Mouse (Mus musculus): ENCODE results near the gene Ppef2. TPM values are rescaled to one million over a fixed set of nuclear protein-coding genes. Genes with fewer than 3 reads are reported as not detected.

Gene Ppef2
- polyA plus RNA-seq, 1 experiment from 2014 or later: 0.38 TPM

GRCm38 (mm10) chr5:92231836-92232235 is 24.2 kb downstream of the Ppef2 start:
- no peak overlapping the region for H3K9ac ChIP-seq (replicated peaks)
- H3K4me3 ChIP-seq (replicated peaks): no peak overlapping the region
- no peak for ATAC-seq
- H3K4me2 ChIP-seq (replicated peaks): no peak overlapping the region
- no peak overlapping the region for H3K27ac ChIP-seq
- H3K36me3 ChIP-seq: no peaks in the 10 kb centered on the region
- H3K27me3 ChIP-seq: no peaks in the 10 kb centered on the region
- no peaks in the 10 kb centered on the region for H3K4me1 ChIP-seq (replicated peaks)
- no peaks in the 10 kb centered on the region for H3K9me3 ChIP-seq
- 86% methylated on average over 10 of the region's 10 CpGs for WGBS

DNA sequence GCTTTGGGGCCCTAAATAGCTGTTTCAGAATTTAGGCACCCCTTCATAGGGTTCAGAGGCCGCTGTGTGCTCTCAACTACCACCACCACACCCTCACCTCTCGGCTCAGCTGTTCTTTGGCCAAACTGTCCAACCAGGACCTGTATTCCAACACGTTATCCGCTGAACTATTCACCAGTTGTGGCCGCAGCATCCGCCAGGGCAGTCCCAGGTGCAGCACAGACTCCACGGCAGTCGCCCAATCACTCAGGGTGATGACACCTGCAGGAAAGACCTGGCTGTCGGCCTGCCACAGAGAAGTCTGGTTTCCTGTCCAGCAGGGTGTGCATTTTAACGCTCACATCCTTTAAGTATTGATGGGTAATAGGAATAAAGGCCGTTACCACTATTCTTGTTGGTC is 25.8 kb downstream of the Ppef2 start:
- 82% methylated on average over 11 of the region's 11 CpGs for WGBS
- Histone ChIP-seq H3K9me3 (no peaks in the 10 kb centered on the region), H3K36me3 (no peaks in the 10 kb centered on the region), H3K4me1 (replicated peaks) (no peaks in the 10 kb centered on the region), H3K9ac (replicated peaks) (no peak overlapping the region), H3K4me2 (replicated peaks) (no peak overlapping the region), H3K4me3 (replicated peaks) (no peak overlapping the region), H3K27me3 (no peaks in the 10 kb centered on the region), H3K27ac (no peak overlapping the region)
- no peak for ATAC-seq

DNA sequence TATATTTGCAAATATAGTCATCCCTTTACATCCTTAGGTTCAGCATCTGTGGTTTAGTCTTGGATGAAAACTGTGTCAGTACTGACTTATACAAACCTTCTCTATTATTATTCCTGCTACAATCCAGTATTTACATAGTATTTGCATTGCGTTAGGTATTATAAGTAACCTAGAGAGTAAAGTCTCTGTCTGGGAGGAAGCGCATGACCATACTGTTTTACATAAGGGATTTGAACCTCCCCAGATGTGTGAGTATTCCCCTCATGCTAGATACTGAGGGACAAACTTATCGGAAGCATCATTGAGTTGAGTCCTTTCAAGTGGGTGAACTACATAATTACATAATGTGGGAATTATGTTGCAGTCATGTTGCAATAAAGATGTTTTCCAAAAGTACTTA is 26.6 kb downstream of the Ppef2 start:
- no peak overlapping the region for H3K4me2 ChIP-seq (replicated peaks)
- no peak overlapping the region for H3K4me3 ChIP-seq (replicated peaks)
- H3K9ac ChIP-seq (replicated peaks): no peak overlapping the region
- H3K36me3 ChIP-seq: no peaks in the 10 kb centered on the region
- H3K9me3 ChIP-seq: no peaks in the 10 kb centered on the region
- H3K27ac ChIP-seq: no peak overlapping the region
- H3K27me3 ChIP-seq: no peaks in the 10 kb centered on the region
- no peak for ATAC-seq
- WGBS: 92% methylated on average over 3 of the region's 3 CpGs
- H3K4me1 ChIP-seq (replicated peaks): no peaks in the 10 kb centered on the region

- no peak overlapping the region for H3K4me3 ChIP-seq (replicated peaks)
- ATAC-seq: no peak
- 28% methylated on average over 10 of the region's 10 CpGs for WGBS
These were observed 27.3 kb downstream of the Ppef2 start for GRCm38 (mm10) chr5:92228776-92229175.

GRCm38 (mm10) chr5:92227782-92228181 is 28.3 kb downstream of the Ppef2 start:
- no peak overlapping the region for H3K4me3 ChIP-seq (replicated peaks)
- no peak overlapping the region for H3K27ac ChIP-seq
- H3K36me3 ChIP-seq: no peaks in the 10 kb centered on the region
- no peak overlapping the region for H3K9ac ChIP-seq (replicated peaks)
- no peak for ATAC-seq
- no peaks in the 10 kb centered on the region for H3K9me3 ChIP-seq
- no peaks in the 10 kb centered on the region for H3K4me1 ChIP-seq (replicated peaks)
- no peaks in the 10 kb centered on the region for H3K27me3 ChIP-seq
- H3K4me2 ChIP-seq (replicated peaks): no peak overlapping the region
- WGBS: 91% methylated on average over 7 of the region's 7 CpGs

More at GRCm38 (mm10) chr5:92228776-92229175, 27.3 kb downstream of the Ppef2 start:
- Histone ChIP-seq H3K27me3 (no peaks in the 10 kb centered on the region), H3K9ac (replicated peaks) (no peak overlapping the region), H3K27ac (no peak overlapping the region), H3K4me1 (replicated peaks) (no peaks in the 10 kb centered on the region), H3K36me3 (no peaks in the 10 kb centered on the region), H3K9me3 (no peaks in the 10 kb centered on the region), H3K4me2 (replicated peaks) (no peak overlapping the region)

DNA sequence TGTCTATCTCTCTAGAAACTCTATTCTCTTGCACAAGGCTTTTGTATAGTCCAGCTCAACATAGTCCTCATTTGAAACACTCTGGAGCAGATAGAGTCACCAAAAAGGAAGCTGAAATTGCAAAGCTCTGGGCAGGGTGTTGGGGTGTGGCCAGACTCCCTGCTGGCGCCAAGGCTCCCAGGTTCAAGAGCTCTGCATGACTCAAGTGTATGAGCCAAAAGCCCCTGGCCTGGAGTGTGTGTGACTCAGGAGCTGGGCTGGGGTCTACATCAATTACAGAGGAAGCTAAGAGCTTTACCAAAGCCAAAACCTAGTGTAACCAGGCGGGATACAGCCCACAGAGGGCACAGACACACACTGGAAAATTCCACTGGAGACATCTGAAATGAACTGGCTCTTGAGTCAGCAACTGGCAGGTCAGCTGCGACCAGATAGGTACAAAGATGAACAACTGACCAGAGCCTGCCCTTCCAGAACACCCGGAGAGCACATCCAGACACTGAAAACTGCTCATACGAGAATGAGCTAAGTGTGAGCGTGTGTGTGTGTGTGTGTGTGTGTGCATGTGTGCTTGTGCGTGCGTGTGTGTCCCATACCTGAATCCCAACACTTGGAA is 35.7 kb downstream of the Ppef2 start:
- Histone ChIP-seq H3K9me3 (no peaks in the 10 kb centered on the region), H3K9ac (replicated peaks) (no peak overlapping the region), H3K27me3 (no peaks in the 10 kb centered on the region), H3K4me3 (replicated peaks) (no peak overlapping the region), H3K36me3 (no peaks in the 10 kb centered on the region), H3K27ac (peak overlapping the region; percentile 14; the same call in 1 of the 2 replicates), H3K4me1 (replicated peaks) (peaks cover 19% of the 10 kb centered on the region), H3K4me2 (replicated peaks) (no peak overlapping the region)
- 89% methylated on average over 8 of the region's 8 CpGs for WGBS
- no peak for ATAC-seq

GRCm38 (mm10) chr5:92219826-92220225 is 36.3 kb downstream of the Ppef2 start:
- Histone ChIP-seq H3K27me3 (no peaks in the 10 kb centered on the region), H3K27ac (peak overlapping the region; percentile 88), H3K9ac (replicated peaks) (no peak overlapping the region), H3K9me3 (no peaks in the 10 kb centered on the region), H3K4me1 (replicated peaks) (peaks cover 19% of the 10 kb centered on the region), H3K4me3 (replicated peaks) (no peak overlapping the region), H3K36me3 (no peaks in the 10 kb centered on the region), H3K4me2 (replicated peaks) (no peak overlapping the region)
- peak; percentile 19; the same call in 1 of the 2 replicates for ATAC-seq
- WGBS: 71% methylated on average over 6 of the region's 6 CpGs

- Histone ChIP-seq H3K9ac (replicated peaks) (0 out of 2 replicates have a peak overlapping the region, but pooled peaks have one; percentile 19), H3K27ac (peak overlapping the region; percentile 88), H3K9me3 (no peaks in the 10 kb centered on the region), H3K27me3 (no peaks in the 10 kb centered on the region), H3K4me2 (replicated peaks) (peak overlapping the region; percentile 37), H3K36me3 (no peaks in the 10 kb centered on the region), H3K4me1 (replicated peaks) (peaks cover 19% of the 10 kb centered on the region), H3K4me3 (replicated peaks) (peak overlapping the region; percentile 11; the same call in 1 of the 2 replicates)
- WGBS: 30% methylated on average over 17 of the region's 17 CpGs
- ATAC-seq: peak; percentile 96
These were observed 36.9 kb downstream of the Ppef2 start for GRCm38 (mm10) chr5:92218915-92219793.

DNA sequence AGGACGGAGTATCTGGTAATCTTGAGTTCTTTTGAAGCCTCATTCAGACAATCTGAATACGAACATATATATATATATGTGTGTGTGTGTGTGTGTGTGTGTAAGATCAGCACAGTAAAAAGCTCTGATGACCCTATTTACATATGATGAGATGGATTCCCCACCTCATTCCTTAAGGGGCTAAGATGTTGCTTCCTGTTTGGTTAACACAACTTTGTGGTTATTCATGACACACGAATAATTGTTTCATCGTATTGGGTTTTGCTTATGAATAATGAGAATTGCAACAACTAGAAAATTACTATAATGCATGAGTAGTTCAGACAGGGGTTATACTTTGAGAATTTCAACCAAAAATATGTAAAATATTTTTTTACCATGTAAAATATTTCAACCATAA is 40.8 kb downstream of the Ppef2 start, which contains the start of gene U90926:
Gene U90926 (minus strand): TSS at position 101 of the 400 bp plus-strand sequence.
- Histone ChIP-seq H3K9ac (replicated peaks) (no peak within 1 kb of the TSS), H3K9me3 (no peaks in the 10 kb centered on the region), H3K36me3 (no peaks in the 10 kb centered on the region), H3K4me1 (replicated peaks) (peaks cover 18% of the 10 kb centered on the region), H3K27me3 (no peaks in the 10 kb centered on the region), H3K27ac (no peak within 1 kb of the TSS), H3K4me2 (replicated peaks) (no peak within 1 kb of the TSS), H3K4me3 (replicated peaks) (no peak within 1 kb of the TSS)
- 95% methylated on average over 4 of the region's 4 CpGs for WGBS
- no peak for ATAC-seq

GRCm38 (mm10) chr5:92212231-92212630 is 43.8 kb downstream of the Ppef2 start:
- Histone ChIP-seq H3K4me3 (replicated peaks) (no peak overlapping the region), H3K4me1 (replicated peaks) (no peaks in the 10 kb centered on the region), H3K9me3 (no peaks in the 10 kb centered on the region), H3K36me3 (no peaks in the 10 kb centered on the region), H3K9ac (replicated peaks) (no peak overlapping the region), H3K4me2 (replicated peaks) (no peak overlapping the region), H3K27me3 (no peaks in the 10 kb centered on the region), H3K27ac (no peak overlapping the region)
- WGBS: 92% methylated on average over 4 of the region's 4 CpGs
- ATAC-seq: no peak

DNA sequence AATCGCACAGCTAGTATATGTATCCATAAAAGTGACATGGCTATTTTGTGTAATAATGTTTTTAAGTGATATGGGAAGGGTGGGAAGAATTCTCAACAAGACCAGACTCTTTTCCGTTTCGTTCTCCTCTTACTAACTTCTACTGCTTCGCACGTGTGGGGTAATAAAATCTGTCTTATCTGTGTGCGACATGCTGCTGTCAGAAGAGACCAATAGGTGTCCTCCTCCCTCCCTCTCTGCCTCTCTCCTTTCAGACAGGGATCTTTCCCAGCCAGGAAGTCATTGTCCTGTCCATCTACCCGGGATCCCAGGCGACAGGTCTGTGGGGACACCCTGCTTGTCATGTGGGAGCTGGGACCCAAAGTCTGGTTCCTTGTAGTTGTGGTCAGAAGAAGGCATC is 45.9 kb downstream of the Ppef2 start:
- Histone ChIP-seq H3K9me3 (no peaks in the 10 kb centered on the region), H3K4me2 (replicated peaks) (no peak overlapping the region), H3K27ac (no peak overlapping the region), H3K9ac (replicated peaks) (no peak overlapping the region), H3K4me1 (replicated peaks) (no peaks in the 10 kb centered on the region), H3K27me3 (no peaks in the 10 kb centered on the region), H3K36me3 (peaks cover 12% of the 10 kb centered on the region), H3K4me3 (replicated peaks) (no peak overlapping the region)
- ATAC-seq: no peak
- 81% methylated on average over 8 of the region's 8 CpGs for WGBS

DNA sequence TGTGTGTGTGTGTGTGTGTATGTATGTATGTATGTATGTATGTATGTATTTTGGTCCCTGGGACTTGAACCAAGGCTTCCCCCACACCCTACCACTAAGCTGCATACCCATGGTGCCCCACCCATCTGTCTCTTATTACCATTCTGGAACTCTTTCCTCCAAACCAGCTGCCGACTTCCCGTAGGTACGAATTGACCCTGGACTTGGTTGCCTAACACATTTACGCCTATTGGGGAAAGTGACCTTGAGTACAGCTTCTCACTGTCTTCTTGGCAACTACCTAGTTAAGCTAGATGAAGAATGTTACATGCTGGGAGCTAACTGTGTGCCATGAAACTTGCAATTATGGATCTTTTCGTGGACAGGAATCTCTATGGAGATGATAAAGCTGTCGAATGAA is 50.0 kb downstream of the Ppef2 start:
- Histone ChIP-seq H3K27ac (no peak overlapping the region), H3K9me3 (no peaks in the 10 kb centered on the region), H3K27me3 (no peaks in the 10 kb centered on the region), H3K36me3 (peaks cover 48% of the 10 kb centered on the region), H3K4me3 (replicated peaks) (no peak overlapping the region), H3K9ac (replicated peaks) (no peak overlapping the region), H3K4me2 (replicated peaks) (no peak overlapping the region), H3K4me1 (replicated peaks) (no peaks in the 10 kb centered on the region)
- no peak for ATAC-seq
- WGBS: 96% methylated on average over 6 of the region's 6 CpGs

All from midbrain, embryonic 13.5 days (tissue).